Mouse (Mus musculus): Measurements from ENCODE around the gene Ear2.
"Not testable (repeated sequence)": the region's sequence is repeated elsewhere in the genome, so short reads cannot be mapped to it uniquely, and the experiment has no call there.

Ear2 gene

GRCm38 (mm10) chr14:44102354-44102753, at the start of gene Ear2:
Gene Ear2, plus strand, starts transcription at chr14:44102654.
- DNase-seq (ENCODE audit: low read depth, low spot score) = not testable (repeated sequence)

GRCm38 (mm10) chr14:44067879-44068278, 34.6 kb upstream of the Ear2 start:
- not testable (repeated sequence) for DNase-seq (ENCODE audit: low read depth, low spot score)

- DNase-seq (ENCODE audit: low read depth, low spot score) = not testable (repeated sequence)
These were observed 31.9 kb upstream of the Ear2 start for GRCm38 (mm10) chr14:44070595-44070994.

- DNase-seq (ENCODE audit: low read depth, low spot score) = not testable (repeated sequence)
These were observed 24.6 kb upstream of the Ear2 start for GRCm38 (mm10) chr14:44077785-44078341.

- not testable (repeated sequence) for DNase-seq (ENCODE audit: low read depth, low spot score)
These were observed 15.9 kb upstream of the Ear2 start for GRCm38 (mm10) chr14:44086588-44086987.

GRCm38 (mm10) chr14:44087535-44087934, 14.9 kb upstream of the Ear2 start:
- DNase-seq (ENCODE audit: low read depth, low spot score) = not testable (repeated sequence)

- not testable (repeated sequence) for DNase-seq (ENCODE audit: low read depth, low spot score)
These were observed 10.9 kb upstream of the Ear2 start for GRCm38 (mm10) chr14:44091524-44091923.

- DNase-seq (ENCODE audit: low read depth, low spot score) = not testable (repeated sequence)
These were observed 8.0 kb upstream of the Ear2 start for GRCm38 (mm10) chr14:44094445-44094844.

GRCm38 (mm10) chr14:44100030-44100429, 2.4 kb upstream of the Ear2 start:
- not testable (repeated sequence) for DNase-seq (ENCODE audit: low read depth, low spot score)

GRCm38 (mm10) chr14:44110981-44111380, 8.5 kb downstream of the Ear2 start:
- no peak for DNase-seq (ENCODE audit: low read depth, low spot score)

GRCm38 (mm10) chr14:44123551-44123950, 21.1 kb downstream of the Ear2 start, which contains the start of gene Gm3327:
Gene Gm3327, plus strand, starts transcription at chr14:44123851.
- DNase-seq (ENCODE audit: low read depth, low spot score) = not testable (repeated sequence)

Data from A20 (cell line).